Mouse (Mus musculus) lung, postnatal 4 days (tissue): ENCODE results near the gene Ppm1j.
"Not testable (repeated sequence)": the region's sequence is repeated elsewhere in the genome, so short reads cannot be mapped to it uniquely, and the experiment has no call there.

Experiments used
- DNase-seq, 2 experiments: peaks; one replicate each; pipeline ENCODE4 v3.0.0; 2021

The Ppm1j gene

DNA sequence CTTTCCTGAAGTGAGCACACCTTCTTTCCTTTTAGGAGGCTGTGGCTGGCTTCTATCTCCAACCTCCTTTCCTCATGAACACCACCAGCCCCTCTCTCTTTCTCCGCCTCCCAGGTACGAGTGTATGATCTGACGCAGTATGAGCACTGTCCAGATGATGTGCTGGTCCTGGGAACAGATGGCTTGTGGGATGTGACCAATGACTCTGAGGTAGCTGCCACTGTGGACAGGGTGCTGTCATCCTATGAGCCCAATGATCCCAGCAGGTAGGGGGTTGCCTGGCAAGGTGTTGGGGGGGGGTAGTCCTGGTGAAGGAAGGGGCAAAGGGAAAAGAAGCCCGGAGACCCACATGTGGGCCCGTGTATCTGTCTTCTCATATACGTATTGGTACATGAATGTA, 4.4 kb downstream of the Ppm1j start:
- DNase-seq = no peak

DNA sequence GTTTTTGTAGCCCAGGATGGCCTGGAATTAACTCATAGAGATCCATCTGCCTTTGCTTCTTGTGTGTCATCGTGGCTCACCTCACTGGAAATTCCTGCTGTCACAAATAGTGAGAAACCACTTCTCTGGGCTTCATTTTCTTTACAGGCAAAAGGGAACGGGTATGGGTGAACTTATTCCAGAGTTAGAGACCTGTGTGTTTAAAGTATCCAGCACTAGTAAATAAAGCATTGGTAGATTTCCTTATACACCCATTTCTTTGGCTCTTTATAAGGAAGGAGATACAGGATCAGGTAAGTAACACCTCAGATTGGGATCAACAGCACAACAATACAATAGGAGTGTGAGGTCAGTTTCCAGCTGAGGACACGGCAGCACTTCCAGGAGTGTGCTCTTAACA, 7.2 kb downstream of the Ppm1j start, which contains the start of gene Rhoc:
Gene Rhoc, plus strand, starts transcription at position 301 of the 400 bp plus-strand sequence.
- DNase-seq = no peak

DNA sequence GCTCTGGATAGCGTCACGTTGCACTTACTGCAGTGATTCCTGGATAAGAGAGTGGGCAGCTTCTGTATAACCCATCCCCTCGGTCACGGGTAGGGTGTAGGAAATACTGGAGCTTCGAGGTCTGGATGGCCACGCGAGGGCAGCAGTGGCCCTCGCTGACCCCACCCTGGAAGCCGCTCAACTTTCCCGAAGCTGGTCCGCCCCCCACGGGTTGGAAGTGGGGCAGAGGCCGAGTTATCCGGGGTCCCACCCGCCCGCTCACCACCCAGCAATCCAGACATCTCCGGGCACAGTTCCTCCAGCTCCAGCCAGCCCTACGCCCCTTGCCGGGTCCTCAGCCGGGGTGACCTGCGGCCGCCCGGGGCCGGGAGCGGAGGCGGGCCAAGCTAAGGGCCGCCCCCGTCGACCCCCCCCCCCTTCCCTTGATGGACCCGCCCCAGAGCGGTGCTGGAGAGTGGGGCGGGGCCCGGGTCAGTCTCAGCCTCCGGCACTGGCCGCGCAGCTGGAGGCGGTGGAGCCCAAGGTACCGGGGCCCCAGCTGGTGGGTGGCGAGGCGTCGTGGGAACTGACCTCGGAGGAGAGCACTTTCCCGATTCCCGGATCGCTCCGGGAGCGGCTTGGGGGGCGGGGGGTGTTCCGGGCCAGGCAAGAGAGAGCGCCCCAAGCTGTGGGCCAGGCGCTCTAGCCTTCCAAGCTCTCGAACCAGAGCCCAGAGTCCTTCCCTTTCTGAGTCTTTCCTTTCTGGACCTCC, 7.9 kb downstream of the Ppm1j start:
- DNase-seq = peak; percentile 90 to 91

GRCm38 (mm10) chr3:104789312-104789605, 8.4 kb downstream of the Ppm1j start:
- DNase-seq = peak; percentile 52 to 56

DNA sequence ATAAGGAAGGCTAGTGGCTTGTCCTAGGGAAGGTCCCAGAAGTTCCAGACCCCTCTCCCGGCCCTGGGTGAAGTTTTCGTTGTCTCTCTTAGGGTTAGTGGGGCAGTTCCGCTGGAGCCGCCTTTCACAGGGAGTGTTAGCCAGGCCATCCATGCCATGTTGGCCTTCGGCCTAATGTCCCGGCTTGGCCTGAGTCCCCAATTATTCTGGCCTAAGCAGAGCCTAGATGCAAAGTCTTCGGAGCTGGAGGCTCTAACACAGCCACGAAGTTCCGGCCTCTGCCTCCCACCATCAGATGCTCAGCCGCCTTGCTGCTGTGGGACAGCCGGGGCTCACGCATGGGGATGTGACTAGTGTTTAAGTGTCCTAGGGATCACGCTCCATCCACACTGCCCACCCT, 9.0 kb downstream of the Ppm1j start:
- DNase-seq = peak; percentile 63 to 76

DNA sequence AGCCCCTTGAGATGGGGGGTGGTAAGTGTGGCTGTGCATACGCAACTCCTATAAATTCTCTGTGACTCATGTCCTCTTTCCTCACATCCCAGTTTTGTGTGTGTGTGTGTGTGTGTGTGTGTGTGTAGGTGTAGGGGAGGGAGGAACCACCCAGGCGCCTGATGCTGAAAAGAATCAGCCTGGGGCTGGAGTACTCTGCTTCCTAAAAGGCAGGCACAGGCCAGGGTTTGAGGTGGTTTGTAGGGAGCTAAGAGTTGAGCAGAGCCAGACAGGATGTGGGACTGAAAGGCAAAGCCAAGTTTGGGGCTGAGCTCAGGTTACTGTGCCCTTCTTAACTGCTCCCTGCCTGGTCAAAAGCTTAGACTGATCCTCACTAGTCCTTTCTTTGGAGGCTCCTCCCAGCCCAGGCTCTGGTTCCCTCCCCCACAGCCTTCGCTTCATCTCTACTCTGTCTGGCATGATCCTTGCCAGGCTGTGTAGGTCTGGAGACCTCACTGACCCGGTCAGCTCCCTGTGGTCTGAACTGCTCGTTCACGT, 9.6 kb downstream of the Ppm1j start:
- peak; percentile 50 to 56 for DNase-seq

DNA sequence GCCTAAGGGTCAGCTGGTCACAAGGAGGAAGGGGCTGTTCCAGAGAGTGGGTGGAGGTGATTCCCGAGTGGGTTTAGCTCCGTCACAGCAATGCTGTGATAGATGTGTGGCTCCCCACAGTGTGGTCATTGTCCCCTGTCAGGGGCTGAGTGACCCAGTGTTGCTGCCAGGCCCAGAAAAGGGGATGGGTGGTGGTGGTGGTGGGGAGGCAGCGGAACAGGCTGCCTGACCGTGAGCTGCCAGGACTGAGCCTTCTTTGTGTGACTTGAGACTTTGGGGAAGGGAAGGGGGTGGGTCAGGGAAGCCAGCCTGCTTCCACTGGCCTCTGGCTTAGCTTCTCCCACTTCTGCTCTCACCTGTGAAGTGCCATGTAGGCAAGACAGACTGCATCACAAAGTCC, 10.2 kb downstream of the Ppm1j start:
- peak in 1 of 2 experiments; percentile 36 for DNase-seq

- no peak for DNase-seq
Measured at GRCm38 (mm10) chr3:104791671-104792070, 10.8 kb downstream of the Ppm1j start.

DNA sequence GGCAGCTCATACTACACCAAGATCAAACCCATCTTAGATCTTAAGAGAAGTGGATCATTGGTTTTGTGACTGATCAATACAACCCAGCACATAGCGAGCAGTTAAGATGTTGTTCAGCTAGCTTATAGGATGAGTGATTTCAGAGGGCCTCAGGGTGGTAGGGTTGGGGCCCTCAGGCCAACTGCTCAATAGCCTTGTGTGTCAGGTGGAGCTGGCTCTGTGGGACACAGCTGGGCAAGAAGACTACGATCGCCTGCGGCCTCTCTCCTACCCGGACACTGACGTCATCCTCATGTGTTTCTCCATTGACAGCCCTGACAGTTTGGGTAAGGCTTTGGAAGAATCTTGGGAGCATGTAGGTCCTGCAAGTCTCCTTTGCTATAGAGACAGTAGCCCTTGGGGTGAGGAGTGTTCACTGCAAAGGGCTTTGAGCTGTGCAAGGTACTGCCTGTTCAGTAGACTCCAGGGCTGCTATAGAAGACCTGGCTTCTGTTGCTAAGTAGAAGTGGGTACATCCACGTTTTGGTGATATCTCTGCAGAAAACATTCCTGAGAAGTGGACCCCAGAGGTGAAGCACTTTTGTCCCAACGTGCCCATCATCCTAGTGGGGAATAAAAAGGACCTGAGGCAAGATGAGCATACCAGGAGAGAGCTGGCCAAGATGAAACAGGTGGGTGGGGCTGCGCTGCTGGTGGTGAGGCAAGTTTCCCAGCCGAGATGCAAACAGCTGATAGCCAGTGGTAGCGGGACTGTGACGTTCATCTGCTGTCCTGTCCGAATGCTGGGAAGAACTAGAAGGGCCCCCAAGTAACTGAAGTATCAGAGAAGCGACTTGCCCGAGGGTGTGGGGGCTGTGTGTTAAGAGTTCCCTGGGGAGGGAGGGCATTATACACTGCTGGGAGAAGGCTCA, 11.8 kb downstream of the Ppm1j start:
- DNase-seq = peak in 1 of 2 experiments; percentile 34

GRCm38 (mm10) chr3:104793871-104794828, 13.3 kb downstream of the Ppm1j start:
- peak; percentile 98 for DNase-seq

DNA sequence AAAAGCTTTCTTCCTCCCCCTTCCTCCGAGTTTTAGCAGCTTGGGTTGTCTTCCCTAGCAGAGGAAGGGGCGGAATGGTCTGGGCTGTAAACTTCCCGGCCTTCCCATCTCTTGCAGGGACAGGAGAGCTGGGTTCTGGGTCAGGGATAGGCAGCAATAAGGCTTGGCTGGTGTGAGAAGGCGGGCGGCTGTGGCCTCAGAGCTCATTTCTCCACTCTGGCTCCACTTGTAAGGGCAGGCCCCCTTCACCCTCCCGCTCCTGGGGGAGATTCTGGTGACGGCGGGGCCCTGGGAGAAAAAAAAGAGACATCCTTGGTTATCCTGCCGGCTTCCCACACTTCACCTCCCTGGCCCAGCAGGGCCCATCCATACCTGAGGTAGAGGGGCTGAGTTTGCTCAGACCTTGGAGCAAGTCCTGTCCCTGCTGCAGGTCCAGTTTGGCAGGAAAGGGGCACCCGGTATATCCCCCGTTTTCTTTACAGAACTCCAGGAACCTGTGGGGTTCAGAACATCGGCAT, 14.2 kb downstream of the Ppm1j start:
- peak in 1 of 2 experiments; percentile 33 for DNase-seq

DNA sequence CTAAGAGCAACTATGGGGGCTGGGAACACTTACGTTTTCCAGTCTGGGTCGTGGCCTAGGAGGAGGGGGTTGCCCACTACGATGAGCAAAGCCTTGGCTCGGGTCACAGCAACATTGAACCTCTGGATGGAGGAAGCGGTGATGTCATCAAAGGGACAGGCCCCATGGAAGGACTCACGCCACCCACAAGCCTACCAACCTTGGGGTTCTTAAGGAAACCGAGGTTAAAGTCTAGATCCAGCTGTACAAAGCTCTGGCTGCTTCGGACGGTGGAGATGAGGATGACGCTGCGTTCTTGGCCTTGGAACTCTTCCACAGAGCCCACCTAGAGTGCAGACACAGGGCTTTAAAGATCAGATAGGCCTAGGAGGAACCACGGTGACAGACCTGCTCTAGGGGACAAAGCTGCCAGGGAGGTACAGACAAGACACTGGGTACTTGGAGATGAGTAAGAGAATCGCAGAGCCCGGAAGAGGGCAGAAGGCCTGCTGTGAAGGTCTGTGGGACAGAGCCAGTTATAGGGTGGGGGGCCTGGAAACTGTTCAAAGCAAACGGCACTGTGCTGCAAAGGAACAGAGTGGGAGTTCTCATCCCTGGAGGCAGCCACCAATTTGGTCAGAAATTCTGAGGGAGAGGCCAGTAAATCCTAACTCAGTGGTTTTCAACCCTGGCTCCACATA, 14.9 kb downstream of the Ppm1j start:
- DNase-seq = no peak

DNA sequence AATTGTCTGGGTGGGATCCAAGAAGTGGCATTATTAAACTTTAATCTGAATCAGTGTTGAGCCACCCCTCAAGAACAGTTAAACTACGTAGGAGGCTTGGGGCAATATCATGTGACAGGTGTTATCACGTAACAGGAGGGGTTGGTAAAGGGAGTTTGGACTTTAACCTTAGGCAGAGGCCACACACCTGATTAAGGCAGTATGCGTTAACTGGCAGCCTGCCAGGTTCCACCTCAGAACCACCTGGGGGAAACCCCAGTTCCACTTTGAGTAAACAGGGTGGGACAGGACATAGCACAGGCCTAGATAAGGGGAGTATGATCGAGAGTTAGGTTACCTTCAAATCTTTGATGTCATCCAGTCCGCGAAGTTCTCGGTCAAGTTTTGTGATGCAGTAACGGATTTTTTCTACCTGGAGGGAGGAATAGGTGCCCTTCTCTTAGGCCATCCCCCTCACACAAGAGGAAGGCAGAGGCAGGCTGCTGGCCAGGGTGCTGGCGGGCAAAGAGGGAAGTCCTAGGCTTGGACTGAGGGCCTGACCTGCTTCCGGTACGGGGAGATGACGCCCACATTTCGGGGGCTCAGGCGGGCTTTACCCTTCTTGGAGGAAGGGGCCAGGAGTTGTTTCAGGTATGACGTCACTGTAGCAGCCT, 15.7 kb downstream of the Ppm1j start:
- peak; percentile 47 to 61 for DNase-seq

DNA sequence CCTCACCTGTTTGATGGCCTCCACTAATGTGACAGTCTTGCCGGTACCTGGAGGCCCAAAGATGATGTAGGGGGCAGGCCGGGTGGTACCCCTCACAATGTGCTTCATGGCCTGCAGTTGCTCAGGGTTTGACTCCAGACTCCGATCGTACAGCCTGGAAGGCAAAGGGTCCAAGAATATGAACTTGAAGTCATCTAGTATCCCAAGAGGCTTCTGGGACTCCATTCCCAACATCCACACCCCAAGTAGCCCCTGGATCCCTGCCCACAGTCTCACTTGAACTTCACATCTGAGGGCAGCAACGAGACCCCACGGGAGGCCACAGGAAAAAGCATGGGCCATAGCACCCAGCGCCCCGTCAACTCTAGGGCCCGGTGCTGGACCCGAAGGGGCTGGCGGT, 19.8 kb downstream of the Ppm1j start:
- DNase-seq = no peak

- DNase-seq = no peak
Measured at GRCm38 (mm10) chr3:104801481-104801880, 20.6 kb downstream of the Ppm1j start.

GRCm38 (mm10) chr3:104804312-104804711, 23.5 kb downstream of the Ppm1j start:
- no peak for DNase-seq

- DNase-seq = no peak
Measured at GRCm38 (mm10) chr3:104805539-104805938, 24.7 kb downstream of the Ppm1j start.

DNA sequence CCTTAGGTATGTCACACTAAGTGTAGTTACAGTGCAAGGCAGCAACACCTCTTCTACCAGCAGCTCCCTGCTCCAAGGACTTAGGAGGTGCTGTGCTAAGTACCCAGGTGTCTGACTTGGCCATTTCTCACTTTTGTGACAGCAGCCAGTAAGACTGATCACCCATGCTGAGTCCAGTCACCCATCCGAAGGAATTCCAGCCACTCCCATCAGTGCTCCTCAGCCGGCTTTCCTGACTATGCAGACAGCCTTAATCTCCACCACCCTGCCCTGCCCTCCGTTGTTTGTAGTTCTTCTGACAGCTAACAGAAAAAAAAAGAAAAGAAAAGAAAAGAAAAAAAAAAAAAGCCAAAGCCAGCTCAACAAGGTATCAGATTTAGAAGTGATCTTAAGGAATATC, 30.9 kb downstream of the Ppm1j start:
- DNase-seq = peak in 1 of 2 experiments; percentile 28

DNA sequence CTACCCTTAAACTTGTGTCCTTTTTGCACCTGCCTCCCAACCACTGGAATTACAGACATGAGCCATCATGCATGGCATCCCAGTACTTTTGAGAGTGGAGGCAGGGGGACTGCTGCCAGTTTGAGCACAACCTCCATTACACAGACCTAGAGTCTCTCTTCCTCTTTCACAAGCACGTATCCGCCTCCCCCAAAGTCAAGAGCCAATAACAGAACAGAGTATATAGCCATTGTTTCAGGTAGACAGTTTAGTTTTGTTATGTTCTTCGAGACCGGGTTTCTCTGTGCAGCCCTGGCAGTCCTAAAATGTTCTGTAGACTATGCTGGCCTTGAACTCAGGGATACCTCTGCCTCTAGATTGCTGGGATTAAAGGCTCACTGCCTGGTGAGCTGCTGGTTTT, 31.4 kb downstream of the Ppm1j start:
- DNase-seq = no peak

DNA sequence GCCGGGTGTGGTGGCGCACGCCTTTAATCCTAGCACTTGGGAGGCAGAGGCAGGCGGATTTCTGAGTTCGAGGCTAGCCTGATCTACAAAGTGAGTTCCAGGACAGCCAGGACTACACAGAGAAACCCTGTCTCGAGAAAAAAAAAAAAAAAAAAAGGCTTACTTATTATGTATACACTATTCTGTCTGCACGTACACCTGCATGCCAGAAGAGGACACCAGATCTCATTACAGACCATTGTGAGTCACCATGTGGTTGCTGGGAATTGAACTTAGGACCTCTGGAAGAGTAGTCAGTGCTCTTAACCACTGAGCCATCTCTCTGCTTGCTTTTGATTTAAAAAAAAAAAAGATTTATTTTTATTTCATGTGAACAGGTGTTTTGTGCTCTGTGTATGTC, 32.4 kb downstream of the Ppm1j start:
- not testable (repeated sequence) for DNase-seq

DNA sequence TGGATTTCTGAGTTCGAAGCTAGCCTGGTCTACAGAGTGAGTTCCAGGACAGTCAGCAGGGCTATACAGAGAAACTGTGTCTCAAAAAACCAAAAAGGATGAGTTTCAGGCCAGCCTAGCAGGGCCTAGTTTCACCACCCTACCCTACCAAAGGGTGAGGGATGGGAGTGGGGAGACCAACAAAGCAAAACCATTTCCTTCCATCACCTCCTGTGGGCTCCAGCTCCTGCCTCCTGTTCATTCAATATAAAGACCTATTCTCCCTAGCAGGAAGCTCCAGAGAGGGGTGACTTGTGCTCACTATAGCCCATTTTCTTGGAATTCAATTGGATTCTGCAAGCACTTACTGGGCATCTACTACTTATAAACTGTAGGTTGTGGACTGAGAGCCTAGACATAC, 33.9 kb downstream of the Ppm1j start:
- DNase-seq = no peak
